Mouse (Mus musculus) heart, adult 9 months (tissue): ENCODE measurements at regions not wholly inside any gene's neighbourhood (a gene's known extent, or its start where the extent isn't known, plus 50 kb on each side); places are given as distances from the start of the nearest gene placed in this dataset.

ENCODE experiments used
- DNase-seq, 2 experiments: peaks; one replicate each; pipeline ENCODE4 v3.0.0; 2022; ENCODE audit warnings: low spot score in 2 of 2

GRCm38 (mm10) chr16:5467587-5467986 is 211.8 kb upstream of the Eef2kmt start:
- no peak for DNase-seq

GRCm38 (mm10) chr16:5466760-5467159 is 211.0 kb upstream of the Eef2kmt start:
- no peak for DNase-seq

- no peak for DNase-seq
These were observed 199.7 kb upstream of the Eef2kmt start for GRCm38 (mm10) chr16:5455352-5455965.

- DNase-seq, result no peak
These were observed 198.5 kb upstream of the Eef2kmt start for GRCm38 (mm10) chr16:5454243-5454642.

GRCm38 (mm10) chr16:5452971-5453370 is 197.2 kb upstream of the Eef2kmt start:
- DNase-seq, result no peak

GRCm38 (mm10) chr16:5445776-5446175 is 190.0 kb upstream of the Eef2kmt start:
- no peak for DNase-seq

- DNase-seq, result no peak
These were observed 189.0 kb upstream of the Eef2kmt start for GRCm38 (mm10) chr16:5444785-5445184.

GRCm38 (mm10) chr16:5439717-5440116 is 183.9 kb upstream of the Eef2kmt start:
- DNase-seq, result peak; percentile 15 to 42

- no peak for DNase-seq
These were observed 182.6 kb upstream of the Eef2kmt start for GRCm38 (mm10) chr16:5438405-5438804.

GRCm38 (mm10) chr16:5431689-5432088 is 175.9 kb upstream of the Eef2kmt start:
- DNase-seq, result peak in 1 of 2 experiments; percentile 5

- peak; percentile 71 to 85 for DNase-seq
These were observed 175.3 kb upstream of the Eef2kmt start for GRCm38 (mm10) chr16:5431111-5431510.

- DNase-seq, result no peak
These were observed 173.7 kb upstream of the Eef2kmt start for GRCm38 (mm10) chr16:5429466-5429865.

- DNase-seq, result no peak
These were observed 170.1 kb upstream of the Eef2kmt start for GRCm38 (mm10) chr16:5425908-5426307.

- no peak for DNase-seq
These were observed 166.3 kb upstream of the Eef2kmt start for GRCm38 (mm10) chr16:5422041-5422440.

GRCm38 (mm10) chr16:5421591-5421990 is 165.8 kb upstream of the Eef2kmt start:
- DNase-seq, result no peak

GRCm38 (mm10) chr16:5419467-5419866 is 163.7 kb upstream of the Eef2kmt start:
- DNase-seq, result no peak

GRCm38 (mm10) chr16:5418462-5419197 is 162.8 kb upstream of the Eef2kmt start:
- DNase-seq, result peak in 1 of 2 experiments; percentile 6

- no peak for DNase-seq
These were observed 159.5 kb upstream of the Eef2kmt start for GRCm38 (mm10) chr16:5415310-5415709.

GRCm38 (mm10) chr16:5411819-5412385 is 156.1 kb upstream of the Eef2kmt start:
- DNase-seq, result no peak

GRCm38 (mm10) chr16:5406711-5407110 is 150.9 kb upstream of the Eef2kmt start:
- peak in 1 of 2 experiments; percentile 23 for DNase-seq

- no peak for DNase-seq
These were observed 137.6 kb upstream of the Eef2kmt start for GRCm38 (mm10) chr16:5393336-5393735.

- DNase-seq, result no peak
These were observed 127.1 kb upstream of the Eef2kmt start for GRCm38 (mm10) chr16:5382930-5383329.
